Mouse (Mus musculus): Measurements from ENCODE around the gene Gm13288. TPM values are rescaled to one million over a fixed set of nuclear protein-coding genes. Genes with fewer than 3 reads are reported as not detected.

Gene Gm13288
- polyA plus RNA-seq, 1 experiment from 2014 or later = not detected

Other genes starting within 250 kb of the Gm13288 start
- gene Ifna15, start 247.3 kb upstream of the Gm13288 start, polyA plus RNA-seq (2015; fragmentation: Nextera tagmentation; extraction: Ambion mirVana) = not detected in 2 replicates
- not detected in 2 replicates for gene Ifna14, start 233.7 kb upstream of the Gm13288 start, polyA plus RNA-seq (2015; fragmentation: Nextera tagmentation; extraction: Ambion mirVana)
- gene Ifna9, start 213.1 kb upstream of the Gm13288 start, polyA plus RNA-seq (2015; fragmentation: Nextera tagmentation; extraction: Ambion mirVana) = not detected in 2 replicates
- not detected in 2 replicates for gene Ifna12, start 202.2 kb upstream of the Gm13288 start, polyA plus RNA-seq (2015; fragmentation: Nextera tagmentation; extraction: Ambion mirVana)
- gene C87499, start 171.1 kb upstream of the Gm13288 start, polyA plus RNA-seq (2015; fragmentation: Nextera tagmentation; extraction: Ambion mirVana) = not detected in 2 replicates
- not detected in 2 replicates for gene Ifna13, start 161.1 kb upstream of the Gm13288 start, polyA plus RNA-seq (2015; fragmentation: Nextera tagmentation; extraction: Ambion mirVana)
- gene Ifna16, start 128.6 kb upstream of the Gm13288 start, polyA plus RNA-seq (2015; fragmentation: Nextera tagmentation; extraction: Ambion mirVana) = not detected in 2 replicates
- gene Ifna2, start 121.6 kb upstream of the Gm13288 start, polyA plus RNA-seq (2015; fragmentation: Nextera tagmentation; extraction: Ambion mirVana) = not detected in 2 replicates
- not detected in 2 replicates for gene Ifnab, start 114.2 kb upstream of the Gm13288 start, polyA plus RNA-seq (2015; fragmentation: Nextera tagmentation; extraction: Ambion mirVana)
- gene Gm26566, start 83.7 kb upstream of the Gm13288 start, polyA plus RNA-seq (2015; fragmentation: Nextera tagmentation; extraction: Ambion mirVana) = 0.34 and 0.37 TPM in 2 replicates
- 47.0 and 61.7 TPM in 2 replicates for gene Klhl9, start 83.1 kb upstream of the Gm13288 start, polyA plus RNA-seq (2015; fragmentation: Nextera tagmentation; extraction: Ambion mirVana)
- not detected in 2 replicates for gene Gm13271, start 50.7 kb upstream of the Gm13288 start, polyA plus RNA-seq (2015; fragmentation: Nextera tagmentation; extraction: Ambion mirVana)
- 0.28 and 0.35 TPM in 2 replicates for gene Gm13283, start 45.4 kb upstream of the Gm13288 start, polyA plus RNA-seq (2015; fragmentation: Nextera tagmentation; extraction: Ambion mirVana)
- gene Gm13290, start 31.7 kb upstream of the Gm13288 start, polyA plus RNA-seq (2015; fragmentation: Nextera tagmentation; extraction: Ambion mirVana) = not detected in 2 replicates
- not detected in 2 replicates for gene Gm13289, start 28.6 kb upstream of the Gm13288 start, polyA plus RNA-seq (2015; fragmentation: Nextera tagmentation; extraction: Ambion mirVana)
- gene Gm13272, start 25.7 kb upstream of the Gm13288 start, polyA plus RNA-seq (2015; fragmentation: Nextera tagmentation; extraction: Ambion mirVana) = not detected in 2 replicates
- gene Ifnz, start 23.4 kb upstream of the Gm13288 start, polyA plus RNA-seq (2015; fragmentation: Nextera tagmentation; extraction: Ambion mirVana) = 0.17 and 0.28 TPM in 2 replicates
- gene Gm13276, start 19.8 kb upstream of the Gm13288 start, polyA plus RNA-seq (2015; fragmentation: Nextera tagmentation; extraction: Ambion mirVana) = not detected in 2 replicates
- not detected in 2 replicates for gene Gm13277, start 16.9 kb upstream of the Gm13288 start, polyA plus RNA-seq (2015; fragmentation: Nextera tagmentation; extraction: Ambion mirVana)
- not detected in 2 replicates for gene Gm13278, start 14.0 kb upstream of the Gm13288 start, polyA plus RNA-seq (2015; fragmentation: Nextera tagmentation; extraction: Ambion mirVana)
- gene Gm13275, start 11.0 kb upstream of the Gm13288 start, polyA plus RNA-seq (2015; fragmentation: Nextera tagmentation; extraction: Ambion mirVana) = not detected in 2 replicates
- gene Gm13279, start 8.1 kb upstream of the Gm13288 start, polyA plus RNA-seq (2015; fragmentation: Nextera tagmentation; extraction: Ambion mirVana) = not detected in 2 replicates
- gene Gm13285, start 5.9 kb upstream of the Gm13288 start, polyA plus RNA-seq (2015; fragmentation: Nextera tagmentation; extraction: Ambion mirVana) = 1.6 and 1.7 TPM in 2 replicates
- not detected in 2 replicates for gene Gm13287, start 2.3 kb upstream of the Gm13288 start, polyA plus RNA-seq (2015; fragmentation: Nextera tagmentation; extraction: Ambion mirVana)
- gene Ifna7, start 10.7 kb downstream of the Gm13288 start, polyA plus RNA-seq (2015; fragmentation: Nextera tagmentation; extraction: Ambion mirVana) = not detected in 2 replicates
- not detected in 2 replicates for gene Ifna11, start 14.4 kb downstream of the Gm13288 start, polyA plus RNA-seq (2015; fragmentation: Nextera tagmentation; extraction: Ambion mirVana)
- not detected in 2 replicates for gene Ifna6, start 21.9 kb downstream of the Gm13288 start, polyA plus RNA-seq (2015; fragmentation: Nextera tagmentation; extraction: Ambion mirVana)
- not detected in 2 replicates for gene Ifna5, start 30.0 kb downstream of the Gm13288 start, polyA plus RNA-seq (2015; fragmentation: Nextera tagmentation; extraction: Ambion mirVana)
- not detected in 2 replicates for gene Ifna4, start 36.3 kb downstream of the Gm13288 start, polyA plus RNA-seq (2015; fragmentation: Nextera tagmentation; extraction: Ambion mirVana)
- gene Ifna1, start 44.6 kb downstream of the Gm13288 start, polyA plus RNA-seq (2015; fragmentation: Nextera tagmentation; extraction: Ambion mirVana) = not detected in 2 replicates
- gene Ifne, start 74.7 kb downstream of the Gm13288 start, polyA plus RNA-seq (2015; fragmentation: Nextera tagmentation; extraction: Ambion mirVana) = not detected in 2 replicates